Mouse (Mus musculus) midbrain, embryonic 11.5 days (tissue): ENCODE data around the gene Afmid. TPM values are rescaled to one million over a fixed set of nuclear protein-coding genes. Genes with fewer than 3 reads are reported as not detected.

Experiments used
- ATAC-seq: fragments of 200-750 bp; cut with Nextera tagmentation; 2 replicates; pipeline ENCODE4 v1.8.0; 2017; ENCODE audit warnings: moderate TSS enrichment, moderate library complexity; ENCODE audit not compliant: low FRiP score
- DNase-seq: peaks from one replicate; pipeline ENCODE4 v3.0.0; 2015; ENCODE audit warnings: low spot score; ENCODE audit errors: missing footprints
- H3K27ac ChIP-seq: fragments of 300-500 bp; sonication (generic); 2 replicates; pipeline ENCODE4 v1.5.1; 2014; ENCODE audit warnings: low read depth, low read length
- H3K27me3 ChIP-seq: fragments of 300-500 bp; sonication (generic); 2 replicates; pipeline ENCODE4 v1.6.1; 2014; ENCODE audit warnings: mild to moderate bottlenecking, low read length, moderate library complexity, mixed read lengths; ENCODE audit not compliant: control insufficient read depth, insufficient read depth
- H3K36me3 ChIP-seq: fragments of 300-500 bp; sonication (generic); 2 replicates; pipeline ENCODE4 v1.6.1; 2014; ENCODE audit warnings: mild to moderate bottlenecking, low read length, moderate library complexity, mixed read lengths; ENCODE audit not compliant: control insufficient read depth, insufficient read depth
- H3K4me1 ChIP-seq: fragments of 300-500 bp; sonication (generic); 2 replicates; pipeline ENCODE4 v1.6.1; 2014; ENCODE audit warnings: low read length; ENCODE audit not compliant: control insufficient read depth, insufficient read depth
- H3K4me2 ChIP-seq: fragments of 300-500 bp; sonication (generic); 2 replicates; pipeline ENCODE4 v1.6.1; 2014; ENCODE audit warnings: mild to moderate bottlenecking, moderate library complexity
- H3K4me3 ChIP-seq: fragments of 300-500 bp; sonication (generic); 2 replicates; pipeline ENCODE4 v1.5.1; 2014; ENCODE audit warnings: low read depth, low read length
- H3K9ac ChIP-seq: fragments of 300-500 bp; sonication (generic); 2 replicates; pipeline ENCODE4 v1.6.1; 2014; ENCODE audit warnings: low read length
- H3K9me3 ChIP-seq: fragments of 300-500 bp; sonication (generic); 2 replicates; pipeline ENCODE4 v1.6.1; 2016; ENCODE audit warnings: low read length; ENCODE audit not compliant: control insufficient read depth
- WGBS: fragments of 180-500 bp; shearing (Covaris S2); extraction: QIAGEN DNeasy Blood & Tissue Kit; methylation state at CpG from one replicate; pipeline ENCODE4 v1.1.7; 2014; 5-methylcytosine and 5-hydroxymethylcytosine counted together
- polyA plus RNA-seq: library from polyadenylated mRNA; unstranded; fragments of >200 nt; fragmentation: Nextera tagmentation; extraction: Ambion mirVana; gene quantifications from 2 replicates; pipeline ENCODE4 v1.2.1, GENCODE M21; 2014

Afmid gene
- polyA plus RNA-seq, 1 experiment from 2014 or later = 2.8 TPM

DNA sequence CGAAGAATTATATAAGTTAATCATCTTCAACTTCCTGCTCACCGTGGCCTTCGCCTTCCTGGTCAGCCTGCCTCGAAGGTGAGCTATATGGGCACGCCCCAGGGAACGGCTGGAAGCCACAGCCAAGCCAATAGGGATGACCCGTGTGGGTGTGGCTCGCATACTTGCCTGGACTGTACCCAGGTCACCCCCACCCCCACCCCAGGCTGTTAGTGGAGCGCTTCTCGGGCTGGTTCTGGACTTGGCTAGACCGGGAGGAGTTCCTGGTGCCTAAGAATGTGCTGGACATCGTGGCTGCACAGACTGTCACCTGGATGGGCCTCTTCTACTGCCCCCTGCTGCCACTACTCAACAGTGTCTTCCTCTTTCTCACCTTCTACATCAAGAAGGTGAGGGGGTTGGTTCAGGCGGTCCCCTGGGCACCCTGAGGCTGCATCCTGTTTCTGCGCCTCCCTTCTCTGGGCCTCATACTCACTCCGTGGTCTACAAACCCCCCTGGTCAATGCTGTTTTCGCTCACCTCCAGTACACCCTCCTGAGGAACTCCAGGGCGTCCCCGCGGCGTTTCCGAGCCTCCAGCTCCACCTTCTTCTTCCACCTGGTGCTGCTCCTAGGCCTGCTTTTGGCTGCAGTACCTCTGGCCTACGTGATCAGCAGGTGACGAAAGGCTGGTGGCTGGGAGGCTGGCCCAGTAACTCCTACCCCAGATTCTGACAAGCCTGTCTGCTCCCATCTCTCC is 34.9 kb upstream of the Afmid start:
- 33% methylated on average over 23 of the region's 23 CpGs for WGBS
- no peak overlapping the region for H3K9ac ChIP-seq
- no peaks in the 10 kb centered on the region for H3K36me3 ChIP-seq
- peak overlapping the region; percentile 6; the same call in 1 of the 2 replicates for H3K4me2 ChIP-seq
- DNase-seq (peak; percentile 86), ATAC-seq (peak; percentile 35; the same call in 1 of the 2 replicates)
- H3K27ac ChIP-seq = no peak overlapping the region
- no peaks in the 10 kb centered on the region for H3K9me3 ChIP-seq
- H3K4me1 ChIP-seq = no peaks in the 10 kb centered on the region
- no peak overlapping the region for H3K4me3 ChIP-seq
- H3K27me3 ChIP-seq = peaks cover 8% of the 10 kb centered on the region

DNA sequence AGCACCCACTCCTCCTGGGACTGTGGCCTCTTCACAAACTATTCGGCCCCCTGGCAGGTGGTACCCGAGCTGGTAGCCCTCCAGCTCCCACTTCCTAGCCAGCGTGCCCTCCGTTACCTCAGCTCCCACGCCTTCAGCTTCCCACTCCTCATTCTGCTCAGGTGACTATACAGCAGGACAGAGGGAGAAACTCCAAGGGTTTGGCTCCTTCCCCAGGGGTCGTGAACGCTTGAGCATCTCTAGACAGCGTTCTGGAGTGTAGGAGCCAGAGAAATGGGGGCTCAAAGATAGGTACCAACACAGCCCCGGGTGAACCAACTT is 34.3 kb upstream of the Afmid start:
- H3K27ac ChIP-seq = no peak overlapping the region
- ATAC-seq (no peak), DNase-seq (no peak)
- H3K36me3 ChIP-seq = no peaks in the 10 kb centered on the region
- no peaks in the 10 kb centered on the region for H3K4me1 ChIP-seq
- H3K9ac ChIP-seq = no peak overlapping the region
- no peak overlapping the region for H3K4me3 ChIP-seq
- no peak overlapping the region for H3K4me2 ChIP-seq
- H3K27me3 ChIP-seq = peaks cover 8% of the 10 kb centered on the region
- WGBS = 88% methylated on average over 9 of the region's 9 CpGs
- no peaks in the 10 kb centered on the region for H3K9me3 ChIP-seq

DNA sequence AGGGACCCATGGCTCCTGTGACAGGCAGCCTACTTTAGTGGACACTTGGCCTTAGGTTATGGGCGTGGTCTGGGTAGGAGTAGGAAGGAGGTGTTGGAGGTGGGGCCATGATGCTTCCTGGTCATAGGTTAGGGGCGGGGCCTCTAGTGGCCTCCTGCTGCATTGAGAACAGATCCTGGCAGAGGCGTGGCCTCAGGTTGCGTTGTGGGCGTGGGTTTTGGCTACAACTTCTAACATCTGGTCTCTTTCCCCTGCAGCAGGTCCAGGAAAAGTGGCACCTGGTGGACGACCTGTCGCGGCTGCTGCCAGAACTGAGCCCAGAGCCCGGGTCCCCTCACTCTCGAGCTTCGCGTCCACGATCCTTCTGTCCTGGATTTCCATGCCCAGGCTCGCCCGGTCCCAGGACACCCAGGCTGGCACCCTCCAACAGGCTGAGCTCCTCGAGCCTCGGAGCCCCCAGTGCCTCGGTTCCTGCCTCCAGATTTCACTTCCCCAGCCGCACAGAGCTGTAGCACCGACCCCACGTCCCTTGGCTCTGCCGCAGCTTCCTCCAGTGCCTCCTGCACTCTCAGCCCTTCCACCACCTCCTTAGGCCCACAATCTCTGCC is 33.3 kb upstream of the Afmid start:
- DNase-seq (no peak), ATAC-seq (0 out of 2 replicates have a peak, but pooled peaks have one; percentile 35)
- H3K36me3 ChIP-seq = no peaks in the 10 kb centered on the region
- H3K27me3 ChIP-seq = peaks cover 8% of the 10 kb centered on the region
- H3K4me1 ChIP-seq = no peaks in the 10 kb centered on the region
- WGBS = 6% methylated on average over 22 of the region's 22 CpGs
- H3K4me3 ChIP-seq = no peak overlapping the region
- no peak overlapping the region for H3K9ac ChIP-seq
- no peak overlapping the region for H3K27ac ChIP-seq
- no peaks in the 10 kb centered on the region for H3K9me3 ChIP-seq
- H3K4me2 ChIP-seq = no peak overlapping the region

DNA sequence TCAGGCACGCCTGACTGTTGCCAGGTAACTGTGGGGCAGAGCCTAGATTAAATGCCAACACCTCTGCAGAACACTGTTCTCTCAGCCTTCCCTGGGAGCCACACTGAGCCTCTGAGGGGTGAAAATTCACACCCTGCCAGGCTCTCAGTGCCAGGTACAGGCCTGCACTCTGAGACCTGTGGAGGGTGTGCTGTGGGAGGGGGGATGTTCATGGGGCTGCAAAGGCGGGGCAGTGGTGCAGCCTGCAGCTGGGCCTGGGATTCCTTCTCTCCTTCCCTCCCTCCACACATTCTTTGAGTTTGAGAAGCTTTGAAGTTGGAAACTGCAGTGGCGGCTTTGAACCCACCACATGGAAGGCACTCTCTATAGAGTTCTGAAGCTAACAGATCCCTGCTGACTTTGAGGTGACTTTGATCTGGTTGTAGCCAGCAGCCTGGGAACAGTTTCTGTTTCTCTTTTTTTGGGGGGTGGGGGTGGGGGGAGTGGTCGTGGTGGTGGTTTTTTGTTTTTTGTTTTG is 31.6 kb upstream of the Afmid start:
- H3K9me3 ChIP-seq = no peaks in the 10 kb centered on the region
- no peak overlapping the region for H3K4me3 ChIP-seq
- H3K4me1 ChIP-seq = no peaks in the 10 kb centered on the region
- ATAC-seq = no peak
- WGBS = 65% methylated on average over 4 of the region's 4 CpGs
- H3K4me2 ChIP-seq = no peak overlapping the region
- H3K27me3 ChIP-seq = peaks cover 8% of the 10 kb centered on the region
- H3K36me3 ChIP-seq = no peaks in the 10 kb centered on the region
- no peak for DNase-seq
- H3K9ac ChIP-seq = no peak overlapping the region
- no peak overlapping the region for H3K27ac ChIP-seq

DNA sequence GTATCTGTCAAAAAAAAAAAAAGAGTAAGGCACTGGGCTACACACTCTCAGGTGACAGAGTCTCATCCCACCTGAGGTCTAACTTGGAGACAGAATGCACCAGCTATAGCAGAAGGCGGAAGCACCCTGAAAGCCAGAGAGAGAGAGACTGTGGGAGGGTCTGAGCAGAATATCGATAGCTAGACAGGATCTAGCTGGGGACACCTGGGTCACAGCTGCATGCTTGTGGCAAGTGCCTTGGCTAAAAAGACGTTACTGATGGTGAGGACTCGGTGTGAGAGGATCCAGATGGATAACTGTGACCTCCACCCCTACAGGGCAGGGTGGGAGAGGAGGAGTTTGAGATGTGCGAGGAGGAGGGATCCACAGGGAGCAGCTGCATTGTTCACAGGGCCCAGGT is 28.8 kb upstream of the Afmid start:
- no peak overlapping the region for H3K4me3 ChIP-seq
- no peak overlapping the region for H3K27ac ChIP-seq
- no peak overlapping the region for H3K4me2 ChIP-seq
- no peak overlapping the region for H3K9ac ChIP-seq
- H3K9me3 ChIP-seq = no peaks in the 10 kb centered on the region
- no peaks in the 10 kb centered on the region for H3K36me3 ChIP-seq
- DNase-seq (no peak), ATAC-seq (no peak)
- no peaks in the 10 kb centered on the region for H3K27me3 ChIP-seq
- WGBS = 43% methylated on average over 5 of the region's 5 CpGs
- H3K4me1 ChIP-seq = no peaks in the 10 kb centered on the region

DNA sequence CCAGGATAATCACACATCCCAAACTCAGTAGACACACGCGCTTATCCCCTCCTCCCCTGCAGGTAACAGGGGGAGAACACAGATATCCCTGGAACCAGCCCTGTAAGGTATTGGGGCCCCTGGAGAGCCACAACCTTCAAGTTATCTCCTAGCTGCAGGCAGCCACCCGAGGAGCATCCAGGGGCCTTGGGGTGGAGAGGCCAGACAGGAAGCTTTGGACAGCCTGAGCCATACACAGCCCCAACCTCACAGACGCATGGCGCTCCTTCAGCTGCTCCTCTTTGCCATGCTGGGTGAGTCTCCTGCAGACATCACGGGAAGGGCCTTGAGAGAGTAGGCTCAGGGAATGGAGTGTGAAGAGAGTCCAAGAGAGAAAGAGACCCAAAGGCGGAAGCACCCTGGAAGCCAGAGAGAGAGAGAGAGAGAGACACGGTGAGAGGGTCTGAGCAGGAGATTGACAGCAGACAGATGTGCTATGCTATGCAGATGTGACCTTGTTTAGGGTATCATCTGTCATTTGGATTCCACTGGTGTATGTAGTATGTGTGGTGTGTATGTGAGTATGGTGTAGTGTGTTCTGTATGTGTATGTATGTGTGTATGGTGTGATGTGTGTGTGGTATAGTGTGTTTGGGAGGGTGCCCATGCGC is 28.1 kb upstream of the Afmid start, which contains the start of gene 6030468B19Rik:
TSS of gene 6030468B19Rik (plus strand) at position 150 of the 649 bp plus-strand sequence.
- Histone ChIP-seq H3K4me3 (no peak within 1 kb of the TSS), H3K9me3 (no peaks in the 10 kb centered on the region), H3K27ac (no peak within 1 kb of the TSS), H3K9ac (no peak within 1 kb of the TSS), H3K27me3 (no peaks in the 10 kb centered on the region), H3K36me3 (no peaks in the 10 kb centered on the region), H3K4me2 (no peak within 1 kb of the TSS), H3K4me1 (no peaks in the 10 kb centered on the region)
- whole genome bisulfite sequencing = 70% methylated on average over 9 of the region's 9 CpGs
- DNase-seq = no peak
- ATAC-seq = no peak

DNA sequence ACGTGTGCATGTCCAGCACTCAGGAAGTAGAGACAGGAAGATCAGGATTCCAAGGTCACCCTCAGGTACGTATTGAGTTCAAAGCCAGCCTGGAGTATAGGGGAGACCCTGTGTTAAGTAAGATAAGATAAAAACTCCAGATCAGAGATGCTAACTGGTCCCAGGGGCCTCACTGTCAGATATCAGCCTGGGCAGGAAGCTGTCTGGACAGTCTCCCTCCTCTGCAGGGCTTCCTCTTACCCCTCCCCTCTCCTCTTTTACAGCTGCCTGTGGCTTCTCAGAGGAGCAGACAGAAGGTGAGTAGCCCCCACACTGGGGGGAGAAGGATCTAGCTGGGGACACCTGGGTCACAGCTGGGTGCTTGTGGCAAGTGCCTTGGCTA is 27.6 kb upstream of the Afmid start:
- Histone ChIP-seq H3K4me2 (no peak overlapping the region), H3K9me3 (no peaks in the 10 kb centered on the region), H3K4me3 (no peak overlapping the region), H3K27ac (no peak overlapping the region), H3K27me3 (no peaks in the 10 kb centered on the region), H3K9ac (no peak overlapping the region), H3K4me1 (no peaks in the 10 kb centered on the region), H3K36me3 (no peaks in the 10 kb centered on the region)
- no peak for DNase-seq
- no peak for ATAC-seq
- 48% methylated on average over 2 of the region's 2 CpGs for WGBS

DNA sequence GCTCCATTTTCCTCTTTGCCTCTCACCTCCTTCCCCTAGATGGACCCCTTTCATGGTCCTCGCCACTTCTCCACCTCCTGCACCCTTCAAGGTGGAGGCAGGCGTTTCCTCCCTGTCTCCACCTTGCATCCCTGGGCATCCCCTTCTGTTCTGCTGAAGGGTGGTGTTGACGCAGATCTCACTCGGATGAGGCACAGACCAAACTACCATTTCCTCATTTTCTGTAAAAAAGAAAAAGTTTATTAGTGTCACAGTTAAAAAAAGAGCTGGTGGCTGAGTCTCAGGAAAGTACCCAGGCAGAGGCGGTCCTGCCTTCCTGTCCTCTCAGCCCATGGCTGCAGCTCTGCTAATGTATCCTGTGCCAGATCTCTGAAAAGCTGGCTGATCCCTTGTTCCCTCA is 26.6 kb upstream of the Afmid start:
- no peak overlapping the region for H3K9ac ChIP-seq
- H3K9me3 ChIP-seq = no peaks in the 10 kb centered on the region
- WGBS = 71% methylated on average over 5 of the region's 5 CpGs
- H3K4me1 ChIP-seq = no peaks in the 10 kb centered on the region
- DNase-seq = no peak
- H3K27me3 ChIP-seq = no peaks in the 10 kb centered on the region
- no peaks in the 10 kb centered on the region for H3K36me3 ChIP-seq
- no peak overlapping the region for H3K27ac ChIP-seq
- no peak overlapping the region for H3K4me2 ChIP-seq
- no peak for ATAC-seq
- H3K4me3 ChIP-seq = no peak overlapping the region

DNA sequence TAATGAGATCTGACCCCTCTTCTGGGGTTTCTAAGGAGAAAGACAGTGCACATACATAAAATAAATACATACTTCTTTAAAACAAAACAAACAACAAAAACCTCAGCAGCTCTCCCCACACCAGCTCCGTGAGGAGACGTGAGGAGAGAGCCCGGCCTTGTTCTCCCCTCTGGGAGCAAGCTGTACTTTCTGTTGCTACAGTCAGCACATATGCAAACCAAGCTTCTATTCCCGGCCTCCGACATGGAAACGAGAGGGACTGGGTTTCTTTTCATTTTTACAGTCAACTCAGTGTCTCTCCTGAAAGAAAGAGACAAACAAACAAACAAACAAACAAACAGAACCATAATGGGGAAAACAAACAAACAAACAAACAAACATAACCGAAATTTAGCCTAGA is 25.7 kb upstream of the Afmid start:
- no peak for ATAC-seq
- Histone ChIP-seq H3K36me3 (no peaks in the 10 kb centered on the region), H3K9me3 (no peaks in the 10 kb centered on the region), H3K4me1 (no peaks in the 10 kb centered on the region), H3K9ac (no peak overlapping the region), H3K4me2 (no peak overlapping the region), H3K27ac (no peak overlapping the region), H3K27me3 (no peaks in the 10 kb centered on the region), H3K4me3 (no peak overlapping the region)
- WGBS = 84% methylated on average over 7 of the region's 7 CpGs
- no peak for DNase-seq
